Mouse (Mus musculus) G1E (cell line): Measurements from ENCODE around the gene Cep44. TPM values are rescaled to one million over a fixed set of nuclear protein-coding genes. Genes with fewer than 3 reads are reported as not detected.
A peak's percentile ranks its signal among the peaks of the same experiment; 100 is the strongest.

Experiments used
- ATAC-seq: 2 replicates; pipeline ENCODE4 v1.8.0; 2016; ENCODE audit warnings: mild to moderate bottlenecking; ENCODE audit not compliant: insufficient number of reproducible peaks, poor library complexity, low FRiP score, severe bottlenecking; ENCODE audit errors: extremely low read depth
- DNase-seq: peaks from one replicate; pipeline ENCODE4 v3.0.0; 2012; ENCODE audit warnings: low spot score
- H3K27me3 ChIP-seq: 2 replicates; pipeline ENCODE4 v1.6.1; 2012; ENCODE audit warnings: mild to moderate bottlenecking, low read length, inconsistent platforms; ENCODE audit not compliant: insufficient read depth
- H3K36me3 ChIP-seq: replicated peaks from 2 replicates; pipeline ENCODE3; 2012; ENCODE audit warnings: mild to moderate bottlenecking, inconsistent platforms
- H3K4me1 ChIP-seq: 2 replicates; pipeline ENCODE4 v1.6.1; 2012; ENCODE audit warnings: low read depth, low read length, inconsistent platforms, mixed read lengths; ENCODE audit not compliant: insufficient read depth
- H3K4me3 ChIP-seq: 2 replicates; pipeline ENCODE4 v1.5.1; 2012; ENCODE audit warnings: low read depth, mild to moderate bottlenecking, inconsistent platforms, low read length, moderate library complexity, mixed read lengths
- H3K9me3 ChIP-seq: replicated peaks from 2 replicates; pipeline ENCODE4 v1.6.1; 2012; ENCODE audit warnings: inconsistent platforms
- CTCF ChIP-seq: IDR thresholded peaks from 2 replicates; pipeline ENCODE4 v1.5.1; 2012; ENCODE audit warnings: low read depth, low read length, inconsistent platforms, mixed read lengths
- GATA1 ChIP-seq: IDR thresholded peaks from 2 replicates; pipeline ENCODE4 v1.6.1; 2012; ENCODE audit warnings: borderline replicate concordance, low read length, inconsistent platforms, mixed read lengths
- GATA2 ChIP-seq: IDR thresholded peaks from 2 replicates; pipeline ENCODE4 v1.6.1; 2012; ENCODE audit warnings: low read depth, low read length, inconsistent platforms, borderline replicate concordance
- POLR2AphosphoS5 ChIP-seq: IDR thresholded peaks from 2 replicates; pipeline ENCODE4 v1.6.1; 2012; ENCODE audit warnings: low read depth, low read length, inconsistent platforms; ENCODE audit not compliant: insufficient replicate concordance
- TAL1 ChIP-seq: conservative IDR thresholded peaks from 2 replicates; pipeline ENCODE4 v1.6.1; 2012; ENCODE audit warnings: low read depth, low read length, inconsistent platforms, mixed read lengths
- polyA plus RNA-seq: library from polyadenylated mRNA; stranded (reverse); fragments of >175 nt; gene quantifications from 2 replicates; pipeline ENCODE4 v1.2.3, GENCODE M21; 2012
- total RNA-seq, 2 experiments: library from RNA; stranded (forward) in 1 of 2; stranded (reverse) in 1 of 2; fragments of 200-1000 nt in 1 of 2; fragments of >200 nt in 1 of 2; fragmentation: Nextera tagmentation in 1 of 2; gene quantifications; 2 replicates each; pipeline ENCODE4 v1.2.3; 2014 to 2017

Gene Cep44
- total and polyA plus RNA-seq, 3 experiments: 12.4 to 79.8 (median 44.8) TPM

GRCm38 (mm10) chr8:56566856-56567255, 16.0 kb upstream of the Cep44 start:
- no peak for TF ChIP-seq GATA2
- no peak for TF ChIP-seq POLR2AphosphoS5
- no peak for TF ChIP-seq TAL1
- no peak for TF ChIP-seq CTCF
- no peak for TF ChIP-seq GATA1
- H3K4me3 ChIP-seq: no peak overlapping the region
- no peaks in the 10 kb centered on the region for H3K4me1 ChIP-seq
- no peak for ATAC-seq
- no peaks in the 10 kb centered on the region for H3K27me3 ChIP-seq
- H3K9me3 ChIP-seq: no peaks in the 10 kb centered on the region
- H3K36me3 ChIP-seq: peaks cover 35% of the 10 kb centered on the region
- DNase-seq: no peak

GRCm38 (mm10) chr8:56564399-56565047, 13.7 kb upstream of the Cep44 start:
- DNase-seq (no peak), ATAC-seq (no peak)
- TF ChIP-seq GATA2 (no peak), POLR2AphosphoS5 (no peak), TAL1 (no peak), GATA1 (no peak), CTCF (no peak)
- H3K4me1 ChIP-seq: no peaks in the 10 kb centered on the region
- peaks cover 43% of the 10 kb centered on the region for H3K36me3 ChIP-seq
- H3K9me3 ChIP-seq: no peaks in the 10 kb centered on the region
- H3K4me3 ChIP-seq: no peak overlapping the region
- no peaks in the 10 kb centered on the region for H3K27me3 ChIP-seq

- H3K36me3 ChIP-seq: peaks cover 8% of the 10 kb centered on the region
- H3K4me1 ChIP-seq: peaks cover 11% of the 10 kb centered on the region
- TF ChIP-seq POLR2AphosphoS5: no peak
- TF ChIP-seq GATA1: no peak
- no peak for TF ChIP-seq CTCF
- no peak for TF ChIP-seq TAL1
- no peak for TF ChIP-seq GATA2
- no peaks in the 10 kb centered on the region for H3K27me3 ChIP-seq
- no peaks in the 10 kb centered on the region for H3K9me3 ChIP-seq
- H3K4me3 ChIP-seq: peak overlapping the region; percentile 81
- DNase-seq (no peak), ATAC-seq (no peak)
Measured at GRCm38 (mm10) chr8:56552551-56553103, 1.8 kb upstream of the Cep44 start.

DNA sequence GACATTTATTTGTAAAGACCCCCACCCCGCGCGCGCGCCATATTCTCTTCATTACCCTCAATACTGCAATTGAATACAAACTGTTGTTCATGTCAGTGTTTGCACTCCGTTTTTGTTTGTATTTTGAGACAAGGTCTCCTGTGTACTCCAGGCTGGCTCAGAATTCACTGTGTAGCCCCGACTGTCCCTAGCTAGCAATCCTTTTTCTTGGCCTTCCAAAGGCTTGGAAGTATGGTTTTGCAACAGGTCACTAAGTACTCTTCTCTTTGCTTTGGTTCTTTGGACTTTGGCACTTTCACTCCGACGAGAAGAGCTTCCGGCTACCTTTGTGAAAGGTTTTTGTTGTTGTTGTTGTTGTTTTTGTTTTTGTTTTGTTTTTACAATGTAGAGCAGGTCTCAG, 1.2 kb upstream of the Cep44 start:
- peaks cover 11% of the 10 kb centered on the region for H3K4me1 ChIP-seq
- H3K27me3 ChIP-seq: no peaks in the 10 kb centered on the region
- peak overlapping the region; percentile 81 for H3K4me3 ChIP-seq
- DNase-seq (no peak), ATAC-seq (no peak)
- H3K9me3 ChIP-seq: no peaks in the 10 kb centered on the region
- TF ChIP-seq GATA2 (no peak), POLR2AphosphoS5 (no peak), GATA1 (no peak), CTCF (no peak), TAL1 (no peak)
- peaks cover 11% of the 10 kb centered on the region for H3K36me3 ChIP-seq

- H3K36me3 ChIP-seq: peaks cover 14% of the 10 kb centered on the region
- peak; percentile 93 for ATAC-seq
- H3K4me3 ChIP-seq: peak overlapping the region; percentile 81
- peak; percentile 83 for DNase-seq
- no peaks in the 10 kb centered on the region for H3K27me3 ChIP-seq
- no peaks in the 10 kb centered on the region for H3K9me3 ChIP-seq
- TF ChIP-seq GATA1 (no peak), GATA2 (no peak), TAL1 (no peak), CTCF (no peak)
- peaks cover 11% of the 10 kb centered on the region for H3K4me1 ChIP-seq
Measured at GRCm38 (mm10) chr8:56551361-56551852, 560 bp upstream of the Cep44 start.

DNA sequence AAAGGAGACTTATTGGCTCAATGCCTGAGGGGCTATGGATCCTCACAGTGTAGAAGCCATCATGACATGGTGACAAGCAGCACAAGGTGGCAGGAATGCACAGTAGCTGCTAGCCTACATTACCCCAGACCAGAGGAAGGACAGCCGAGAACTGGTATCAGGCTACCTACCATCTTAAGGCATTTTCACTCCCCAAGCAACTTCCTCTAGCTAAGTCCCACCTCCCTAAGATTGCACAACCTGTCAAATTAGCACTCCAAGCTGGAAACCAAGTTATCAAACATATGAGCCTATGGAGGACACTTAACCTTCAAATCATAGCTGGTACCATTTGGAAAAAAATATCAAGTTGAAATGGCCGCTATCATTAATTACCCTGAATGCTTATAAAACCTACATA, 3.0 kb downstream of the Cep44 start:
- ATAC-seq (no peak), DNase-seq (no peak)
- Histone ChIP-seq H3K9me3 (no peaks in the 10 kb centered on the region), H3K4me3 (no peak overlapping the region), H3K27me3 (no peaks in the 10 kb centered on the region), H3K36me3 (peaks cover 40% of the 10 kb centered on the region), H3K4me1 (peaks cover 8% of the 10 kb centered on the region)
- TF ChIP-seq GATA2: no peak
- TF ChIP-seq TAL1: no peak
